Mouse (Mus musculus) embryonic fibroblast, embryonic 13.5 days (primary cell): ENCODE results near the gene Myh3.

ENCODE experiments used
- CTCF ChIP-seq: IDR thresholded peaks from 2 replicates; pipeline ENCODE4 v1.5.1; 2011; ENCODE audit warnings: mild to moderate bottlenecking, control low read depth, low read length, moderate library complexity, borderline replicate concordance; ENCODE audit not compliant: insufficient read depth
- POLR2A ChIP-seq: IDR thresholded peaks from 2 replicates; pipeline ENCODE4 v1.6.1; 2011; ENCODE audit warnings: low read depth, mild to moderate bottlenecking, control low read depth, low read length, moderate library complexity

DNA sequence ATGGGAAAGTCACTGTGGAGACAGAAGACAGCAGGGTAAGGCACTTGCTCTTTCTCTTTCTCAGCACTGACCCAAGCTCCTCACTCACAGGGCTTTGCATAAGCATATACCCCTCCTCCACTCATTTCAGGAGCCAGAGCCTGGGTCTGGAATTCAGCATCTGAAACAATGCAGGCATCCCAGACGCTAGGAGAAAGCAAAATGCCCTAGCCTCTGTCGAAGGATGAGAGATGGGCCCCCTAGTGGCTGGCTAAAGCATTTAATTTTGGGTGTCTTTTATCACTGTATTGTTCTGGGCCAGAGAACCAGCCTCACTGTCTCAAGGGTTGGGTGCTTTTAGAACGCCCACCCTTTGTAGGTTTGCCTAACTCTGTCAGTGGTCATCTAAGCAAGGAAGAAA lies 2.1 kb downstream of the Myh3 start:
- no peak for TF ChIP-seq CTCF
- TF ChIP-seq POLR2A: no peak
